Mouse (Mus musculus) heart, embryonic 13.5 days (tissue): ENCODE measurements around the gene Elp1. TPM values are rescaled to one million over a fixed set of nuclear protein-coding genes. Genes with fewer than 3 reads are reported as not detected.

Source experiments
- ATAC-seq: fragments of 200-750 bp; cut with Nextera tagmentation; 2 replicates; pipeline ENCODE4 v1.8.0; 2017; ENCODE audit warnings: moderate TSS enrichment; ENCODE audit not compliant: insufficient number of reproducible peaks, low FRiP score, low TSS enrichment; ENCODE audit errors: extremely low read depth
- H3K27ac ChIP-seq: fragments of 300-500 bp; sonication (generic); replicated peaks from 2 replicates; pipeline ENCODE4 v1.5.1; 2015; ENCODE audit warnings: moderate library complexity, mild to moderate bottlenecking, inconsistent platforms
- H3K27me3 ChIP-seq: fragments of 300-500 bp; sonication (generic); replicated peaks from 2 replicates; pipeline ENCODE4 v1.6.1; 2015; ENCODE audit warnings: mild to moderate bottlenecking, inconsistent platforms
- H3K36me3 ChIP-seq: fragments of 300-500 bp; sonication (generic); 2 replicates; pipeline ENCODE4 v1.6.1; 2015; ENCODE audit warnings: mild to moderate bottlenecking, inconsistent platforms
- H3K4me1 ChIP-seq: fragments of 300-500 bp; sonication (generic); 2 replicates; pipeline ENCODE4 v1.6.1; 2015; ENCODE audit warnings: inconsistent platforms
- H3K4me2 ChIP-seq: fragments of 300-500 bp; sonication (generic); 2 replicates; pipeline ENCODE4 v1.6.1; 2015; ENCODE audit warnings: inconsistent platforms, mild to moderate bottlenecking, moderate library complexity
- H3K4me3 ChIP-seq: fragments of 300-500 bp; sonication (generic); 2 replicates; pipeline ENCODE4 v1.5.1; 2015; ENCODE audit warnings: moderate library complexity, mild to moderate bottlenecking, inconsistent platforms
- H3K9ac ChIP-seq: fragments of 300-500 bp; sonication (generic); 2 replicates; pipeline ENCODE4 v1.6.1; 2015; ENCODE audit warnings: inconsistent platforms, mild to moderate bottlenecking, moderate library complexity
- H3K9me3 ChIP-seq: fragments of 300-500 bp; sonication (generic); 2 replicates; pipeline ENCODE4 v1.6.1; 2016; ENCODE audit warnings: inconsistent platforms
- WGBS: fragments of 180-500 bp; shearing (Covaris S2); methylation state at CpG from one replicate; pipeline ENCODE4 v1.1.7; 2015; ENCODE audit warnings: mixed read lengths; 5-methylcytosine and 5-hydroxymethylcytosine counted together
- polyA plus RNA-seq: library from polyadenylated mRNA; unstranded; fragments of >200 nt; fragmentation: Nextera tagmentation; extraction: Ambion mirVana; gene quantifications from 2 replicates; pipeline ENCODE4 v1.2.1, GENCODE M21; 2015

Gene Elp1
- polyA plus RNA-seq, 1 experiment from 2014 or later: 32.6 TPM

DNA sequence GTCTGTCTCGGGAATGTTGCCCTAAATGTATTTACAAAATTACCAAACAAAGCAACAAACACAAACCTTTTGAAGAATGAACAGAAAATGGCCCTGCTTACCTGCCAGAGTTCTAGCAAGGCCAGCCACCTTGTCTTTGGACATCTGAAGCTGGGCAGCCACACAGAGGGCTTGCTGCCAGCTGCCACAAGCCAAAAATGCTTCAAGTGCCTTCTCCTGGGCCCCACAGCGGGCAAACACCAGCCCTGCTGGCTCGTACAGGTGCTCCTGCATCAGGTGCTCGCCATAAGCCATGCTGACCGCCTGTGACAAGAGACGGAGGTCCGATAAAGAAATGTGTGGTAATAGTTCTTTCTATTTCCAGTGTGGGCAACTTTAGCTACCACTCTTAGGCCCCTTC lies 33.2 kb downstream of the Elp1 start:
- Histone ChIP-seq H3K4me3 (no peak overlapping the region), H3K9me3 (no peaks in the 10 kb centered on the region), H3K27me3 (no peaks in the 10 kb centered on the region), H3K4me1 (peaks cover 2% of the 10 kb centered on the region; the same call in 1 of the 2 replicates), H3K4me2 (no peak overlapping the region), H3K36me3 (peaks cover 98% of the 10 kb centered on the region), H3K9ac (no peak overlapping the region), H3K27ac (no peak overlapping the region)
- WGBS: 88% methylated on average over 7 of the region's 7 CpGs
- ATAC-seq: no peak

DNA sequence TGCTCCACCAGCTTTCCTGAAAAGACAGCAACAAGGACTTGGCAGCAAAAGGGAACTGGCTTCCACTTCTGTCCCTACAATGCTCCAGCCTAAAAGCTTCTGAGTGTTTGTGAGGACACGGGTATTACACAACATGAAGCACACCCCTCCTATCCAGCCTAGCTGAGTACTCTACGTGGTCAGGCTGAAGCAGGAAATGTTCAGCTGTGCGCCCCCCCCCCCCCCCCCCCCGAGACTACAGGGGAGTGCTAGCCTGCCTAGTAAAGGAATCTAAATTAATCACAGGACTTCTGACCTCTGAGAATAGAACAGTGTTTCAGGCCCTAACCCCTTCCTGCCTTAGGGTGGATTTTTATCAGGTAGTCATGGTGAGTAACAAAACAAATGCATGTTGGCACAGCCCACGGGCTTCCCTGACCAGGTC lies 34.3 kb downstream of the Elp1 start:
- H3K4me3 ChIP-seq: no peak overlapping the region
- peaks cover 96% of the 10 kb centered on the region for H3K36me3 ChIP-seq
- no peak for ATAC-seq
- H3K27me3 ChIP-seq: no peaks in the 10 kb centered on the region
- no peak overlapping the region for H3K27ac ChIP-seq
- no peaks in the 10 kb centered on the region for H3K9me3 ChIP-seq
- H3K4me1 ChIP-seq: peaks cover 2% of the 10 kb centered on the region; the same call in 1 of the 2 replicates
- 41% methylated on average over 5 of the region's 5 CpGs for WGBS
- H3K4me2 ChIP-seq: no peak overlapping the region
- H3K9ac ChIP-seq: no peak overlapping the region

DNA sequence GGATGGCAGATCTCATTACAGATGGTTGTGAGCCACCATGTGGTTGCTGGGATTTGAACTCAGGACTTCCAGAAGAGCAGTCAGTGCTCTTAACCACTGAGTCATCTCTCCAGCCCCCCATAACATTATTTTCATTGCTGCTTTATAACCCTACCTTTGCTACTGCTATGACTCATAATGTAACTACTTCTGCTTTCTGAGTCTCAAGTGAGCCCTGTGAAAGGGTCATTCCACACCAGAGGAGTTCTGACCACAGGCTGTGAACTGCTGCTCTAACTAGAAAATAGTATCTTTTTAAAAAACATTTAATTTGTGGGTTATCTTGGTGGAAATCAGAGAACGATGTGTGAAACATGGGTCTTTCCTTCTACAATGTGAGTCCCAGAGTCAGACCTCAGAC lies 44.4 kb downstream of the Elp1 start:
- Histone ChIP-seq H3K9ac (no peak overlapping the region), H3K27me3 (no peaks in the 10 kb centered on the region), H3K4me2 (no peak overlapping the region), H3K4me1 (no peaks in the 10 kb centered on the region), H3K9me3 (no peaks in the 10 kb centered on the region), H3K36me3 (peaks cover 100% of the 10 kb centered on the region), H3K4me3 (no peak overlapping the region), H3K27ac (no peak overlapping the region)
- WGBS: 86% methylated on average over 1 of the region's 1 CpGs
- ATAC-seq: no peak

DNA sequence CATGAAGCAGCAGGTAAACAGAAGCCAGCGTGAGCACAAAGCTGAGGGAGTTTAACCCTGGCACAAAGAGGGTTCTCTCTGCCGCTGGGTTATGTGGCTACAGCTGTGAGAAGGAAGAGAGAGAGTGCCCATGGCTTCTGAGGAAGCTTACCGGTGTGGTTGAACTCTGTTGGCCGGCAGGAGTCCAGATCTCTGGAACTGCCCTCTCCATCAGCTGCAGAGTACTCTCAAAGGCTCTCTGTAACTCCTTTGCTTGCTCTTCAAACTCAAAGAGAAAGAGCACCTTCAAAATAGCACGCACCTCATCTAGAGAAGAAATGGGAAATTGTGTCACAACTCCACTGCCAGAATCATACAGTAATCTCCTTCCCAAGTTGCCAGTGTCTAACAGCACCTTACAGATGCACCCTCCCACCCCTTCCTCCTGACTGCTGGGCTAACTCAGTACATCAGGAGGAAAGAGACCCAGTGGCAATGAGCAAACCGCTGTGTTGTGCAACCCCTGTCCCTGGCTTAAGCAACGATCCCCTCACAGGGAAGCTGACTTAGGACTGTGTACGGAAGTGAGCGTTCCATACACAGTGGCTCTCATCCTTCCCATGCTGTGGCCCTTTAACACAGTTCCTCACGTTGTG lies 45.0 kb downstream of the Elp1 start:
- 88% methylated on average over 10 of the region's 10 CpGs for WGBS
- Histone ChIP-seq H3K4me2 (no peak overlapping the region), H3K4me3 (no peak overlapping the region), H3K36me3 (peaks cover 97% of the 10 kb centered on the region), H3K9ac (no peak overlapping the region), H3K27ac (no peak overlapping the region), H3K9me3 (no peaks in the 10 kb centered on the region), H3K27me3 (no peaks in the 10 kb centered on the region), H3K4me1 (no peaks in the 10 kb centered on the region)
- no peak for ATAC-seq

DNA sequence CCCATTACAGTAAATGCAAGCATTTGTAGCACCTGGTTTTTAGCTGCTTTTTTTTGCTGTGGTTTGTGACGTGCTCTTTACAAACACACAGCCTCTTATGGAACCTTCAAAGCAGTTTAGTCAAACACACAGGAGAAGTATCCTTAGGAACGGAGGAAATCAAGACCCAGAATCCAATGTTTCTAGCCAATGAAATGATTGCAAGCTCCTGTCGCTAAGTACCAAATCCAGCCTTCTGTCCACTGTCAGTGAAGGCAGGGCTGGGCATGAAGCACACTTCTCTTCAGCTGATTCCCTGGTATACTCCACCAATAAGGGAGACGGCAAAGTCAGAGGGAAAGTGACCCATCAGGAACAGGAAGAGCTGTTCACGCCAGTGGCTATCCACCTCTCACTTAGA lies 46.1 kb downstream of the Elp1 start:
- 86% methylated on average over 5 of the region's 5 CpGs for WGBS
- Histone ChIP-seq H3K9ac (no peak overlapping the region), H3K4me2 (no peak overlapping the region), H3K4me1 (no peaks in the 10 kb centered on the region), H3K9me3 (no peaks in the 10 kb centered on the region), H3K27ac (no peak overlapping the region), H3K4me3 (no peak overlapping the region), H3K36me3 (peaks cover 97% of the 10 kb centered on the region), H3K27me3 (no peaks in the 10 kb centered on the region)
- ATAC-seq: no peak

DNA sequence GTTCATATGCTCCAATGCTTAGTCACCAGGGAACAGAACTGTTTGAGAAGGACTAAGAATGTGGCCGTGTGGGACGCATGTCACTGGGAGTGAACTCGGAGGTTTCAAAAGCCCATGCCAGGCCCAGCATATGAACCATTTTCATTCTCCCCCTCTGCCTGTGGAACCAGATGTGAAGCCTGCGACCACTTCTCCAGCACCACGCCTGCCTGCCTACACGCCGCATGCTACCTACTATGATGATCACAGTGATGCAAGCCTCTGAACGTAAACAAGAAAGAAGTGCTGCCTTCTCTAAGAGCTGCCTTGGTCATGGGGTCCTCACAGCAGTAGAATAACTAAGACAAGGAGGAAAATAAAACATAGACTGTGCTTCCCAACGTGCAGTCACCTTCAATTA lies 54.7 kb downstream of the Elp1 start:
- no peak for ATAC-seq
- Histone ChIP-seq H3K27ac (no peak overlapping the region), H3K9me3 (no peaks in the 10 kb centered on the region), H3K9ac (no peak overlapping the region), H3K27me3 (no peaks in the 10 kb centered on the region), H3K4me1 (no peaks in the 10 kb centered on the region), H3K4me3 (no peak overlapping the region), H3K4me2 (no peak overlapping the region), H3K36me3 (peaks cover 86% of the 10 kb centered on the region)
- 94% methylated on average over 9 of the region's 9 CpGs for WGBS

DNA sequence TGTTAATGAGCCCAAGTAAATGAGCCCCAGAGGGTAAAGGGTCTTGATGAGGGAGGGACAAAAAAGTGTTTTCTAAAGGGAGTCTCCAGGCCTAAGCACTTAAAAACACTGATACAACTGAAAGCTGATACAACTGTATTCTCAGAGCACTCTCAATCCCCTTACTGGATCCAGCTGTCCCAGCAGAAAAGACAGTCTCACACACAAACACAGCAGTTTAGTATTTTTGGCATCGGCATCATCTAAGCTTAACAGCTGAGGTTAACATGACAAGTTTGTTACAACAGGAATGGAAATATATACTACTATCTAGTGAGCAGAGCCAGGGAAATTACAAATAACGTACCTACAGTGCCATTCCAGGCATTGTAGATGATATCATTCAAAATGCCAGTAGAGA lies 55.8 kb downstream of the Elp1 start:
- Histone ChIP-seq H3K9ac (no peak overlapping the region), H3K9me3 (no peaks in the 10 kb centered on the region), H3K36me3 (peaks cover 78% of the 10 kb centered on the region), H3K4me3 (no peak overlapping the region), H3K27ac (no peak overlapping the region), H3K27me3 (no peaks in the 10 kb centered on the region), H3K4me2 (no peak overlapping the region), H3K4me1 (no peaks in the 10 kb centered on the region)
- 88% methylated on average over 2 of the region's 2 CpGs for WGBS
- no peak for ATAC-seq

DNA sequence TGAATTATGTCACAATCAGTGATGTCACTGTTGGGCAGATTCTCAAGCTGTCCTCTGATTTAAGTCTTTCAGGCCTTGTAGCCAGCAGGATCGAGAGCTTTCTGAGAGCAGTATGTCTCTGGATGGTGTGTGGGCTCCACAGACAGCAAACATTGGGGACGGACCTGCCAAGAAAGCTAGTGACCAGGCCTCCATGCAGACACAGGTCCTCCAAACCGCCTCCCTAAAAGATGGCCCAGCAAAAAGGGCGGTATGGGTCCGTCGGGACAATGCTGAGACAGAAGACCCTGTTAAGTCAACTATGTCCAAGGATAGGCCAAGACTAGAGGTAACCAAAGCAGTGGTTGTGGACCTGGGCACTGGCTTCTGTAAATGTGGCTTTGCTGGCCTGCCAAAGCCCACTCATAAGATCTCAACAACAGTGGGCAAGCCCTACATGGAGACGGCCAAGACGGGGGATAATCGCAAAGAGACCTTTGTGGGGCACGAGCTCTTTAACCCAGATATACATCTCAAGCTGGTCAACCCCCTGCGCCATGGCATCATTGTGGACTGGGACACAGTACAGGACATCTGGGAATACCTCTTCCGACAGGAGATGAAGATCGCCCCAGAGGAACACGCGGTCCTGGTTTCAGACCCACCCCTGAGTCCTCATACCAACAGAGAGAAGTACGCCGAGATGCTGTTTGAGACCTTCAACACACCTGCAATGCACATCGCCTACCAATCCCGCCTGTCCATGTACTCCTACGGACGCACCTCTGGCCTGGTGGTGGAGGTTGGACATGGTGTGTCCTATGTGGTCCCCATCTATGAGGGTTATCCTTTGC lies 58.6 kb downstream of the Elp1 start, which contains the start of gene Actl7a:
TSS of gene Actl7a (plus strand) at position 51 of the 833 bp plus-strand sequence.
- Histone ChIP-seq H3K9me3 (no peaks in the 10 kb centered on the region), H3K9ac (no peak within 1 kb of the TSS), H3K4me1 (no peaks in the 10 kb centered on the region), H3K4me3 (no peak within 1 kb of the TSS), H3K27me3 (no peaks in the 10 kb centered on the region), H3K36me3 (peaks cover 51% of the 10 kb centered on the region), H3K27ac (no peak within 1 kb of the TSS), H3K4me2 (no peak within 1 kb of the TSS)
- WGBS: 93% methylated on average over 21 of the region's 21 CpGs
- ATAC-seq: no peak

DNA sequence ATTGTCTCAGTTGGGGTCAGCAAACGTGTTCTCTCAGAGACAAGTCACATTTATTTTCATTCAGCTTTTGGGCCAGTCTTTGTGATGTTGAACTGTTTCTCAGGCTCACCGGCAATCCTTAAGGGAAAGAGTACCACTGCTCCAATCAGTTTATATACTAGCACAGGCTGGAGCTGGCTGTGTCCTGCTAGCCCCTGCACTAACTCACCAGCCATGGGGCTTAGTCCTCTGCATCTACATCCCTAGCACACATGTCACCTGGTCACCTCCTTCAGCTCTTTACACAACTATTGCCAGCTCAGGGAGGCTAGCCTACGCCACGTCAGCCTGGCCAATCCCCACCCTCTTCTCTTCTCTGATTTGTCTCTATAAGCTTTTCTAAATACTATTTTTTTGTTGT lies 59.4 kb downstream of the Elp1 start:
- Histone ChIP-seq H3K36me3 (peaks cover 42% of the 10 kb centered on the region), H3K27me3 (no peaks in the 10 kb centered on the region), H3K9me3 (no peaks in the 10 kb centered on the region), H3K9ac (no peak overlapping the region), H3K4me2 (no peak overlapping the region), H3K27ac (no peak overlapping the region), H3K4me1 (no peaks in the 10 kb centered on the region), H3K4me3 (no peak overlapping the region)
- 80% methylated on average over 4 of the region's 4 CpGs for WGBS
- ATAC-seq: no peak

DNA sequence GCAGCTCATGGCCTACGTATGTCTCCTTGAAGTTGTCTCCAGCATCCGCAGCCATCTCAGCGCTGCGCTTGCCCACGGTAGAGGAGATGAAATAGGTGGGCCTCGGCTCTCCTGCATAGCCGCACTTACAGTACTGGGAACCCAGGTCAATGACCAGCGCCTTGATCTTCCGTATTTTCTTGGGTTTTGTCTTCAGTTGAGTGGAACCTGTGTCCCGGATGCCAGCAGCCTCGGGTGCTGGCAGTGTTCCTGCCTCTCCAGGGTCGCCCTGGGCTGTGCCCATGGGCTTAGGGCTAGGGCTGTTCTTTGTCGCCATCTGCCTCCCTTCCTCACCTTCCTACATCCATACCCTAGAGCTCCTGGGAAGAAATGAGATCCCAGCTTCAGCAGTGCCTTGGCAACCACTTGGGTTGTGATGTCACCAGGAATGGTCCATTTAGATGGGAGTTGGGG lies 61.1 kb downstream of the Elp1 start, which contains the start of gene Actl7b:
TSS of gene Actl7b (minus strand) at position 403 of the 453 bp plus-strand sequence.
- Histone ChIP-seq H3K9me3 (no peaks in the 10 kb centered on the region), H3K27me3 (no peaks in the 10 kb centered on the region), H3K27ac (no peak within 1 kb of the TSS), H3K4me3 (no peak within 1 kb of the TSS), H3K4me1 (no peaks in the 10 kb centered on the region), H3K36me3 (peaks cover 26% of the 10 kb centered on the region), H3K4me2 (no peak within 1 kb of the TSS), H3K9ac (no peak within 1 kb of the TSS)
- WGBS: 90% methylated on average over 13 of the region's 13 CpGs
- no peak for ATAC-seq

DNA sequence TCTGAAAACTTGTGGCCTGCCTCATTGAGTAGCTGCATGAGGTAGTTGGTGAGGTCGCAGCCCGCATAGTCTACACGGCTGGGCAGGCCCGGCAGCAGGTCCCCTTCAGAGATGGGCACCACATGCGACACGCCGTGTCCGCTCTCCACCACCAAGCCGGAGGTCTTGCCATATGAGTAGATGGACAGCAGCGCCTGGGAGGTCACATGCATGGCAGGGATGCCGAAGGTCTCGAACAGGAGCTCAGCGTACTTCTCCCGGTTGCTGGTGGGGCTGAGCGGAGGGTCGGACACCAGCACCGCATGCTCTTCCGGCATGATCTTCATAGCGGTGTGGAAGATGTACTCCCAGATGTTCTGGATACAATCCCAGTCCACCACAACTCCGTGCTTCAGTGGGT lies 61.5 kb downstream of the Elp1 start:
- Histone ChIP-seq H3K4me2 (no peak overlapping the region), H3K9me3 (no peaks in the 10 kb centered on the region), H3K27ac (no peak overlapping the region), H3K4me1 (no peaks in the 10 kb centered on the region), H3K9ac (no peak overlapping the region), H3K36me3 (peaks cover 21% of the 10 kb centered on the region), H3K27me3 (no peaks in the 10 kb centered on the region), H3K4me3 (no peak overlapping the region)
- 90% methylated on average over 20 of the region's 20 CpGs for WGBS
- no peak for ATAC-seq
